Mouse (Mus musculus): ENCODE measurements around the gene Kif19a. TPM values are rescaled to one million over a fixed set of nuclear protein-coding genes. Genes with fewer than 3 reads are reported as not detected.

Gene Kif19a
- polyA plus RNA-seq, 1 experiment, result 0.71 TPM

- H3K4me1 ChIP-seq (replicated peaks; ENCODE audit: control insufficient read depth, insufficient read depth, low read length), result peaks cover 5% of the 10 kb centered on the region
- H3K4me3 ChIP-seq (ENCODE audit: control insufficient read depth, insufficient read depth, low read length), result no peak overlapping the region
- no peak overlapping the region for H3K27ac ChIP-seq (ENCODE audit: control insufficient read depth, insufficient read depth, low read length)
- H3K27me3 ChIP-seq (ENCODE audit: control insufficient read depth, insufficient read depth, low read length), result no peaks in the 10 kb centered on the region
- no peak for DNase-seq
- TF ChIP-seq CTCF (IDR thresholded peaks at IDR 0.05; ENCODE audit: borderline replicate concordance, control insufficient read depth, extremely low read depth, insufficient read depth, low read length, poor library complexity), result no peak
- no peak for TF ChIP-seq POLR2A (IDR thresholded peaks at IDR 0.05; ENCODE audit: control insufficient read depth, extremely low read depth, insufficient read depth, low read length, poor library complexity)
- no peaks in the 10 kb centered on the region for H3K36me3 ChIP-seq (ENCODE audit: control insufficient read depth, insufficient read depth, low read length)
- WGBS, result 86% methylated on average over 3 of the region's 3 CpGs
Observed at GRCm38 (mm10) chr11:114797981-114798380, 32.8 kb downstream of the Kif19a start.

- H3K27me3 ChIP-seq (ENCODE audit: control insufficient read depth, insufficient read depth, low read length), result no peaks in the 10 kb centered on the region
- WGBS, result 92% methylated on average over 3 of the region's 3 CpGs
Observed at GRCm38 (mm10) chr11:114798624-114799023, 33.4 kb downstream of the Kif19a start, which contains the start of gene Gpr142. TSS of gene Gpr142 (plus strand) at chr11:114798924.

GRCm38 (mm10) chr11:114801906-114802305, 36.7 kb downstream of the Kif19a start:
- no peak overlapping the region for H3K4me3 ChIP-seq (ENCODE audit: control insufficient read depth, insufficient read depth, low read length)
- no peak for DNase-seq
- TF ChIP-seq POLR2A (IDR thresholded peaks at IDR 0.05; ENCODE audit: control insufficient read depth, extremely low read depth, insufficient read depth, low read length, poor library complexity) (no peak), CTCF (IDR thresholded peaks at IDR 0.05; ENCODE audit: borderline replicate concordance, control insufficient read depth, extremely low read depth, insufficient read depth, low read length, poor library complexity) (no peak)
- H3K4me1 ChIP-seq (replicated peaks; ENCODE audit: control insufficient read depth, insufficient read depth, low read length), result no peaks in the 10 kb centered on the region
- 95% methylated on average over 1 of the region's 1 CpGs for WGBS
- no peaks in the 10 kb centered on the region for H3K27me3 ChIP-seq (ENCODE audit: control insufficient read depth, insufficient read depth, low read length)
- no peaks in the 10 kb centered on the region for H3K36me3 ChIP-seq (ENCODE audit: control insufficient read depth, insufficient read depth, low read length)
- no peak overlapping the region for H3K27ac ChIP-seq (ENCODE audit: control insufficient read depth, insufficient read depth, low read length)

More at GRCm38 (mm10) chr11:114798624-114799023, 33.4 kb downstream of the Kif19a start, which contains the start of gene Gpr142:
- no peak within 1 kb of the TSS for H3K4me3 ChIP-seq (ENCODE audit: control insufficient read depth, insufficient read depth, low read length)
- no peak within 1 kb of the TSS for H3K27ac ChIP-seq (ENCODE audit: control insufficient read depth, insufficient read depth, low read length)
- DNase-seq, result no peak
- TF ChIP-seq CTCF (IDR thresholded peaks at IDR 0.05; ENCODE audit: borderline replicate concordance, control insufficient read depth, extremely low read depth, insufficient read depth, low read length, poor library complexity) (no peak), POLR2A (IDR thresholded peaks at IDR 0.05; ENCODE audit: control insufficient read depth, extremely low read depth, insufficient read depth, low read length, poor library complexity) (no peak)
- no peaks in the 10 kb centered on the region for H3K36me3 ChIP-seq (ENCODE audit: control insufficient read depth, insufficient read depth, low read length)
- H3K4me1 ChIP-seq (replicated peaks; ENCODE audit: control insufficient read depth, insufficient read depth, low read length), result peaks cover 5% of the 10 kb centered on the region

GRCm38 (mm10) chr11:114802540-114803267, 37.5 kb downstream of the Kif19a start:
- no peaks in the 10 kb centered on the region for H3K27me3 ChIP-seq (ENCODE audit: control insufficient read depth, insufficient read depth, low read length)

GRCm38 (mm10) chr11:114803990-114804389, 38.8 kb downstream of the Kif19a start:
- no peak for TF ChIP-seq POLR2A (IDR thresholded peaks at IDR 0.05; ENCODE audit: control insufficient read depth, extremely low read depth, insufficient read depth, low read length, poor library complexity)
- no peak for TF ChIP-seq CTCF (IDR thresholded peaks at IDR 0.05; ENCODE audit: borderline replicate concordance, control insufficient read depth, extremely low read depth, insufficient read depth, low read length, poor library complexity)
- no peak for DNase-seq
- no peaks in the 10 kb centered on the region for H3K27me3 ChIP-seq (ENCODE audit: control insufficient read depth, insufficient read depth, low read length)
- no peak overlapping the region for H3K27ac ChIP-seq (ENCODE audit: control insufficient read depth, insufficient read depth, low read length)
- H3K36me3 ChIP-seq (ENCODE audit: control insufficient read depth, insufficient read depth, low read length), result no peaks in the 10 kb centered on the region
- H3K4me3 ChIP-seq (ENCODE audit: control insufficient read depth, insufficient read depth, low read length), result no peak overlapping the region
- WGBS, result 81% methylated on average over 8 of the region's 8 CpGs
- peaks cover 14% of the 10 kb centered on the region for H3K4me1 ChIP-seq (replicated peaks; ENCODE audit: control insufficient read depth, insufficient read depth, low read length)

More at GRCm38 (mm10) chr11:114802540-114803267, 37.5 kb downstream of the Kif19a start:
- DNase-seq, result no peak
- H3K36me3 ChIP-seq (ENCODE audit: control insufficient read depth, insufficient read depth, low read length), result no peaks in the 10 kb centered on the region
- H3K4me1 ChIP-seq (replicated peaks; ENCODE audit: control insufficient read depth, insufficient read depth, low read length), result peaks cover 6% of the 10 kb centered on the region
- WGBS, result 84% methylated on average over 15 of the region's 15 CpGs
- no peak for TF ChIP-seq CTCF (IDR thresholded peaks at IDR 0.05; ENCODE audit: borderline replicate concordance, control insufficient read depth, extremely low read depth, insufficient read depth, low read length, poor library complexity)
- no peak overlapping the region for H3K4me3 ChIP-seq (ENCODE audit: control insufficient read depth, insufficient read depth, low read length)
- no peak overlapping the region for H3K27ac ChIP-seq (ENCODE audit: control insufficient read depth, insufficient read depth, low read length)

- Histone ChIP-seq H3K27me3 (ENCODE audit: control insufficient read depth, insufficient read depth, low read length) (no peaks in the 10 kb centered on the region), H3K36me3 (ENCODE audit: control insufficient read depth, insufficient read depth, low read length) (no peaks in the 10 kb centered on the region), H3K4me3 (ENCODE audit: control insufficient read depth, insufficient read depth, low read length) (no peak overlapping the region), H3K4me1 (replicated peaks; ENCODE audit: control insufficient read depth, insufficient read depth, low read length) (peaks cover 14% of the 10 kb centered on the region), H3K27ac (ENCODE audit: control insufficient read depth, insufficient read depth, low read length) (no peak overlapping the region)
- WGBS, result 85% methylated on average over 2 of the region's 2 CpGs
- TF ChIP-seq CTCF (IDR thresholded peaks at IDR 0.05; ENCODE audit: borderline replicate concordance, control insufficient read depth, extremely low read depth, insufficient read depth, low read length, poor library complexity) (no peak), POLR2A (IDR thresholded peaks at IDR 0.05; ENCODE audit: control insufficient read depth, extremely low read depth, insufficient read depth, low read length, poor library complexity) (no peak)
- DNase-seq, result no peak
Observed at GRCm38 (mm10) chr11:114807025-114807424, 41.8 kb downstream of the Kif19a start.

Measured in thymus, adult 2 months (tissue).